8 mouse cellular contexts compared by ENCODE assay signal in genomic region chr19:8724392-8724791, GRCm38 (mm10). TPM values are rescaled to one million over a fixed set of nuclear protein-coding genes. Genes with fewer than 3 reads are reported as not detected.
A peak's percentile ranks its signal among the peaks of the same experiment; 100 is the strongest.
DNase-seq lines count a peak whose midpoint lies in the region; ATAC-seq and TF ChIP-seq lines count a peak whose summit lies in the region.
"Had no signal": no experiment of that assay in that cellular context is flagged by ENCODE, and none has a peak within 500 bp of the region (broad histone marks: within the 10 kb centered on the region; RNA-seq: fewer than 3 reads in every experiment).

No protein-coding gene starts in this region.

- no peak for ATAC-seq in lung, embryonic 16.5 days (ENCODE audit: low read depth)
- no peak for ATAC-seq in limb, embryonic 12.5 days (ENCODE audit: insufficient number of reproducible peaks, insufficient read depth, low FRiP score, low TSS enrichment, low read depth)
- ATAC-seq in stomach, embryonic 15.5 days (ENCODE audit: insufficient read depth, low FRiP score, low read depth) = no peak

- TF ChIP-seq CTCF in embryonic fibroblast, embryonic 13.5 days (IDR thresholded peaks at IDR 0.05; ENCODE audit: borderline replicate concordance, insufficient read depth, low read length) = no peak

- H3K9ac ChIP-seq in lung, embryonic 16.5 days (ENCODE audit: low read length) = peak overlapping the region; percentile 98
- peak overlapping the region; percentile 98 for H3K9ac ChIP-seq in limb, embryonic 12.5 days (replicated peaks)
- H3K9ac ChIP-seq in stomach, embryonic 15.5 days = peak overlapping the region; percentile 88

- peaks cover 24% of the 10 kb centered on the region for H3K36me3 ChIP-seq in lung, embryonic 16.5 days (ENCODE audit: control insufficient read depth, insufficient read depth, low read length)
- H3K36me3 ChIP-seq in limb, embryonic 12.5 days = peaks cover 32% of the 10 kb centered on the region
- H3K36me3 ChIP-seq in stomach, embryonic 15.5 days = peaks cover 28% of the 10 kb centered on the region

- no peaks in the 10 kb centered on the region for H3K9me3 ChIP-seq in lung, embryonic 16.5 days (ENCODE audit: control insufficient read depth, low read length)
- no peaks in the 10 kb centered on the region for H3K9me3 ChIP-seq in limb, embryonic 12.5 days
- H3K9me3 ChIP-seq in stomach, embryonic 15.5 days = no peaks in the 10 kb centered on the region

- peak overlapping the region; percentile 95 for H3K4me3 ChIP-seq in lung, embryonic 16.5 days (ENCODE audit: low read length)
- peak overlapping the region; percentile 96 for H3K4me3 ChIP-seq in embryonic fibroblast, embryonic 13.5 days (ENCODE audit: insufficient read depth, low read length)
- peak overlapping the region; percentile 74 for H3K4me3 ChIP-seq in limb, embryonic 12.5 days (replicated peaks)
- peak overlapping the region; percentile 77 for H3K4me3 ChIP-seq in stomach, embryonic 15.5 days (replicated peaks)

- H3K27ac ChIP-seq in lung, embryonic 16.5 days (ENCODE audit: low read length) = peak overlapping the region; percentile 90
- peak overlapping the region; percentile 79 for H3K27ac ChIP-seq in embryonic fibroblast, embryonic 13.5 days (ENCODE audit: insufficient read depth, low read length)
- peak overlapping the region; percentile 98 for H3K27ac ChIP-seq in limb, embryonic 12.5 days
- peak overlapping the region; percentile 91; the same call in 1 of the 2 replicates for H3K27ac ChIP-seq in stomach, embryonic 15.5 days

- peak overlapping the region; percentile 81 for H3K4me2 ChIP-seq in lung, embryonic 16.5 days (ENCODE audit: low read depth, low read length)
- H3K4me2 ChIP-seq in limb, embryonic 12.5 days = peak overlapping the region; percentile 86
- peak overlapping the region; percentile 59 for H3K4me2 ChIP-seq in stomach, embryonic 15.5 days

- no peaks in the 10 kb centered on the region for H3K27me3 ChIP-seq in lung, embryonic 16.5 days (ENCODE audit: control insufficient read depth, insufficient read depth, low read depth, low read length)
- H3K27me3 ChIP-seq in limb, embryonic 12.5 days = no peaks in the 10 kb centered on the region
- no peaks in the 10 kb centered on the region for H3K27me3 ChIP-seq in stomach, embryonic 15.5 days (replicated peaks)

- H3K4me1 ChIP-seq in lung, embryonic 16.5 days (replicated peaks; ENCODE audit: control insufficient read depth, insufficient read depth, low read length) = peaks cover 18% of the 10 kb centered on the region
- H3K4me1 ChIP-seq in embryonic fibroblast, embryonic 13.5 days (ENCODE audit: control insufficient read depth, insufficient read depth, low read length) = 0 out of 2 replicates have a peak, but pooled peaks cover 2% of the 10 kb centered on the region
- peaks cover 22% of the 10 kb centered on the region for H3K4me1 ChIP-seq in limb, embryonic 12.5 days (replicated peaks)
- peaks cover 8% of the 10 kb centered on the region; the same call in 1 of the 2 replicates for H3K4me1 ChIP-seq in stomach, embryonic 15.5 days

- TF ChIP-seq POLR2A in embryonic fibroblast, embryonic 13.5 days (IDR thresholded peaks at IDR 0.05; ENCODE audit: low read depth, low read length) = peak; percentile 44; the same call in 1 of the 2 replicates

- WGBS in lung, embryonic 16.5 days = 0% methylated on average over 2 of the region's 2 CpGs
- 7% methylated on average over 2 of the region's 2 CpGs for WGBS in limb, embryonic 12.5 days
- WGBS in stomach, embryonic 15.5 days = 2% methylated on average over 2 of the region's 2 CpGs

- DNase-seq in lung, adult 18-20 months = no peak
- no peak for DNase-seq in yolk sac, embryonic 10.5 days (ENCODE audit: low spot score)
- no peak for DNase-seq in cerebellum, adult 11-12 months
- DNase-seq: layer of hippocampus, adult 9-11 months had no signal

RNA-seq across cellular contexts. Expression of gene Slc3a2, which starts 1.2 kb away (rescaled TPM):
- 77.0 and 78.8 TPM in 2 replicates for polyA plus RNA-seq in lung, embryonic 16.5 days (2015; fragmentation: Nextera tagmentation; extraction: Ambion mirVana)
- 203 and 309 TPM in 2 replicates for polyA plus RNA-seq in embryonic fibroblast, embryonic 13.5 days (2011; ENCODE audit: insufficient read length, low read depth, missing spikeins)
- polyA plus RNA-seq in limb, embryonic 12.5 days (2016; fragmentation: Nextera tagmentation; extraction: Ambion mirVana) = 114 and 115 TPM in 2 replicates
- 111 and 122 TPM in 2 replicates for polyA plus RNA-seq in stomach, embryonic 15.5 days (2015; fragmentation: Nextera tagmentation; extraction: Ambion mirVana)

RNA-seq across cellular contexts. Expression of gene Wdr74, which starts 11.2 kb away (rescaled TPM):
- 75.5 and 78.9 TPM in 2 replicates for polyA plus RNA-seq in lung, embryonic 16.5 days (2015; fragmentation: Nextera tagmentation; extraction: Ambion mirVana)
- 46.5 and 52.3 TPM in 2 replicates for polyA plus RNA-seq in embryonic fibroblast, embryonic 13.5 days (2011; ENCODE audit: insufficient read length, low read depth, missing spikeins)
- 92.4 and 96.6 TPM in 2 replicates for polyA plus RNA-seq in limb, embryonic 12.5 days (2016; fragmentation: Nextera tagmentation; extraction: Ambion mirVana)
- polyA plus RNA-seq in stomach, embryonic 15.5 days (2015; fragmentation: Nextera tagmentation; extraction: Ambion mirVana) = 76.3 and 90.4 TPM in 2 replicates

RNA-seq across cellular contexts. Expression of gene 1700092M07Rik, which starts 16.1 kb away (rescaled TPM):
- 0.83 and 2.7 TPM in 2 replicates for polyA plus RNA-seq in lung, embryonic 16.5 days (2015; fragmentation: Nextera tagmentation; extraction: Ambion mirVana)
- not detected in 2 replicates for polyA plus RNA-seq in embryonic fibroblast, embryonic 13.5 days (2011; ENCODE audit: insufficient read length, low read depth, missing spikeins)
- polyA plus RNA-seq in limb, embryonic 12.5 days (2016; fragmentation: Nextera tagmentation; extraction: Ambion mirVana) = 2.7 and 3.5 TPM in 2 replicates
- 1.4 and 1.7 TPM in 2 replicates for polyA plus RNA-seq in stomach, embryonic 15.5 days (2015; fragmentation: Nextera tagmentation; extraction: Ambion mirVana)

RNA-seq across cellular contexts. Expression of gene Stx5a, which starts 16.8 kb away (rescaled TPM):
- 162 and 174 TPM in 2 replicates for polyA plus RNA-seq in lung, embryonic 16.5 days (2015; fragmentation: Nextera tagmentation; extraction: Ambion mirVana)
- polyA plus RNA-seq in embryonic fibroblast, embryonic 13.5 days (2011; ENCODE audit: insufficient read length, low read depth, missing spikeins) = 97.6 and 114 TPM in 2 replicates
- polyA plus RNA-seq in limb, embryonic 12.5 days (2016; fragmentation: Nextera tagmentation; extraction: Ambion mirVana) = 168 and 169 TPM in 2 replicates
- polyA plus RNA-seq in stomach, embryonic 15.5 days (2015; fragmentation: Nextera tagmentation; extraction: Ambion mirVana) = 132 and 134 TPM in 2 replicates

RNA-seq across cellular contexts. Expression of gene Nxf1, which starts 32.5 kb away (rescaled TPM):
- 186 and 190 TPM in 2 replicates for polyA plus RNA-seq in lung, embryonic 16.5 days (2015; fragmentation: Nextera tagmentation; extraction: Ambion mirVana)
- 172 and 183 TPM in 2 replicates for polyA plus RNA-seq in embryonic fibroblast, embryonic 13.5 days (2011; ENCODE audit: insufficient read length, low read depth, missing spikeins)
- polyA plus RNA-seq in limb, embryonic 12.5 days (2016; fragmentation: Nextera tagmentation; extraction: Ambion mirVana) = 219 and 237 TPM in 2 replicates
- polyA plus RNA-seq in stomach, embryonic 15.5 days (2015; fragmentation: Nextera tagmentation; extraction: Ambion mirVana) = 159 and 160 TPM in 2 replicates
